Mouse (Mus musculus): ENCODE measurements around the gene Rin2.

Gene Rin2

DNA sequence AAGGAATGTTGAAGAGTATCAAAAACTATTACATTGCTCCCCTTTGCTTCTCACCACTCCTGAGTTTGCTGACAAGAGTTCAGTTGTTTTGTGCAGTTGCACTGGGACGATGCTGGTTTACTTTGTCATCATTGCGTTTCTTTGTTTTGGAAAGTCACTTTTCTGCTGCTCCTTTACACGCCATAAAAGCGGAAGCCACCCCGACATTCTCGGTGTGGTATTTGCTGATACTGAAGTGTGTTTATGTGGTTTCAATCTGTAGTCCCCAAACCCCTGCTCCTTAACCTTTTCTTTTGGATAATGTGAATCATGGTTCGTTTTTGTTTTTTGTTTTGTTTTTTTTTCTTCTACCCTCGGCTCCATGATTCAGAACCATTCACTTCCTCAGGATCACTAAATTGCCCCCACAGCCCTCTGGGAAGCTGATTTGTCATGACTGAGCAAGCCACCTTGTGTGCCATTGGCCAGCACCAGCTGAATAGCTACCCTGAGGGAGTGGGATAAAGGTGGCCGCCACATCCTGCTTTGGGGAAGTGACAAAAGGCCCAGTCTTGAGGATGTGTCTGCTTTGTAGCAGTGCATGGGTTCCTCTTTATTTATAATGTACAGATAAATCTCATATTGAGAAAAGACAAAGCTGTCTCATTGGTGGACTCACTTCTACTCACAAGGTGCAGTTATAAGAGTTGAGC lies 55.3 kb downstream of the Rin2 start:
- in situ Hi-C loops (cut with MseI, MboI): no loop called here

- in situ Hi-C loops (cut with MseI, MboI): no loop called here
These were observed 55.9 kb downstream of the Rin2 start for GRCm38 (mm10) chr2:145730905-145731304.

DNA sequence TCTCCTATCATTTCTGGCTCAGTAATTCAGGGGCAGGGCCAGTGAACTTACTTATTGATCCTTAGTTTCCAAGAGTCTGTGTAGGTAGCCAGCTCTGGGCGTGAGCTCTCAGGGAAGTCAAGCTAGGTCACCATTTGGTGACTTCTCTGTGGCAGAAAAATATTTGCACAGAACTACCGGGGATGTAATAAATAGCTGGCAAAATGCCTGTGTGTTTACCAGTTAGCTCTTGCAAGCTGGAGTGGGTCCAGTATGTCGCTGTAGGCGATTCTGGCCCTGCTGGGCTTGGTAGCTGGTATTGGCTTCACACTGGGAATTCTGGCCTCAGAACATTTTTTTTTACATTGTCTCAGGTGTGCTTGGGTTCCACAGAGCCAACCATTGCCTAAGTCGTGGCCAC lies 60.1 kb downstream of the Rin2 start:
- in situ Hi-C loops (cut with MseI, MboI): no loop called here

GRCm38 (mm10) chr2:145736543-145736942 lies 61.5 kb downstream of the Rin2 start:
- in situ Hi-C loops (cut with MseI, MboI): no loop called here

GRCm38 (mm10) chr2:145737196-145737595 lies 62.2 kb downstream of the Rin2 start:
- in situ Hi-C loops (cut with MseI, MboI): no loop called here

DNA sequence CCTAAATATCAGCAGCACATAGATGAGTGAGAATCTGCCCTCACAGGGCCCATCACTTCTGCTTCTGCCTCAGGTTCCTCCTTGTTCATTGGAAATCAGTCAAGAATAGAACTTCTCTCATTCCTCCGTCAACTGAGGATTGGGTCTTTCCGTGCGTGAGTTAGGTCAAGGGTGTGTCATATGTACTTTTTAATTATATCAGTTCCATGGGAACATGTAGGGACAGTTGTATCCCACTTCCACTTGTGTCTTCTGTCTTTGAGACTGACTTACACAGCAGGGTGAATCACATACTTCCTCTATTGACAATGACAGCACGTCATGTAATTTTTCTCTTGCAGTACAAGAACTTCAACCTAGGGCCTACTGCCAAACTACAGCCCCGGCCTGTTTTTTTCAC lies 65.7 kb downstream of the Rin2 start:
- in situ Hi-C loops (cut with MseI, MboI): no loop called here

- in situ Hi-C loops (cut with MseI, MboI): no loop called here
These were observed 68.0 kb downstream of the Rin2 start for GRCm38 (mm10) chr2:145742795-145743710.

DNA sequence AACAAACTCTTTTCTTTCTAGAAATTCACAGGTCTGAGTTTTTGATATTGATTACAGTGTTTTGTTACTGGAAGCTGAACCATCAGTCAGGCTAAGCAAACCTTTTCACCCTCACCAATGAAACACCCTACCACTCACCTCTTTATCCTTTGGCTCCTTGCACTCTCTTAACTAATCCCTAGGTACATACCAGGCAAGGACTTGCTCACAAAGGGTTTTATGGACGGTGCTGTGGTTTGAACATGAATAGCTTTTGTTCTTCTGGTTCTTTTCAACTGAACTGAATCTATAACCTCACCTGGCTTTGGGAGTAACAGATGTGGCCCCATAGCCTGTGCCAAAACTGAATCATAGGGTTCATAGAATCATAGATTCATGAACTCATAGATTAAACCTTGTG lies 71.4 kb downstream of the Rin2 start:
- in situ Hi-C loops (cut with MseI, MboI): no loop called here

- in situ Hi-C loops (cut with MseI, MboI): no loop called here
These were observed 74.6 kb downstream of the Rin2 start for GRCm38 (mm10) chr2:145749645-145750044.

- in situ Hi-C loops (cut with MseI, MboI): no loop called here
These were observed 77.6 kb downstream of the Rin2 start for GRCm38 (mm10) chr2:145752572-145752971.

- in situ Hi-C loops (cut with MseI, MboI): no loop called here
These were observed 79.0 kb downstream of the Rin2 start for GRCm38 (mm10) chr2:145753973-145754372.

- in situ Hi-C loops (cut with MseI, MboI): no loop called here
These were observed 81.1 kb downstream of the Rin2 start for GRCm38 (mm10) chr2:145755864-145756822.

DNA sequence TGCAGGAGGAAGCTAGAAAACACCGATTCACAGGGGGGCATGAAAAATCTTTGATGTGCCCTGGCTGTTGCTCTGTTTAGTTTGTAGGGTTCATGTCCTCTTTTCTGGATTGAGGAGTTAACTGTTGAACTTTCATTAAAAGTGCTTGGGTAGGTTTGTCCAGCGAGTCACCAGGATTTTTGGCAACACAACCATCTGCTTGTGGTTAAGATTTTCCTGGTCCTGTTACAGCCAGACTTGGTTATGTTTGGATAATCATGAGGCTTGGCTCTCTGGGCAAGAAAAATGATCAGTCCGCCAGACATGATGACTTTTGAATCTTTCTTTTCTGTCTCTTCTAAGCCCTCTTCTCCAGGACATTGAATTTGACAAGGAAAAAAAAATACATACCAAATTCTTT lies 85.1 kb downstream of the Rin2 start:
- in situ Hi-C loops (cut with MseI, MboI): no loop called here

- in situ Hi-C loops (cut with MseI, MboI): no loop called here
These were observed 86.4 kb downstream of the Rin2 start for GRCm38 (mm10) chr2:145761436-145761835.

- in situ Hi-C loops (cut with MseI, MboI): no loop called here
These were observed 94.9 kb downstream of the Rin2 start for GRCm38 (mm10) chr2:145769964-145770363.

GRCm38 (mm10) chr2:145770730-145771536 lies 95.9 kb downstream of the Rin2 start:
- in situ Hi-C loops (cut with MseI, MboI): no loop called here

GRCm38 (mm10) chr2:145783247-145783646 lies 108.2 kb downstream of the Rin2 start:
- in situ Hi-C loops (cut with MseI, MboI): no loop called here

DNA sequence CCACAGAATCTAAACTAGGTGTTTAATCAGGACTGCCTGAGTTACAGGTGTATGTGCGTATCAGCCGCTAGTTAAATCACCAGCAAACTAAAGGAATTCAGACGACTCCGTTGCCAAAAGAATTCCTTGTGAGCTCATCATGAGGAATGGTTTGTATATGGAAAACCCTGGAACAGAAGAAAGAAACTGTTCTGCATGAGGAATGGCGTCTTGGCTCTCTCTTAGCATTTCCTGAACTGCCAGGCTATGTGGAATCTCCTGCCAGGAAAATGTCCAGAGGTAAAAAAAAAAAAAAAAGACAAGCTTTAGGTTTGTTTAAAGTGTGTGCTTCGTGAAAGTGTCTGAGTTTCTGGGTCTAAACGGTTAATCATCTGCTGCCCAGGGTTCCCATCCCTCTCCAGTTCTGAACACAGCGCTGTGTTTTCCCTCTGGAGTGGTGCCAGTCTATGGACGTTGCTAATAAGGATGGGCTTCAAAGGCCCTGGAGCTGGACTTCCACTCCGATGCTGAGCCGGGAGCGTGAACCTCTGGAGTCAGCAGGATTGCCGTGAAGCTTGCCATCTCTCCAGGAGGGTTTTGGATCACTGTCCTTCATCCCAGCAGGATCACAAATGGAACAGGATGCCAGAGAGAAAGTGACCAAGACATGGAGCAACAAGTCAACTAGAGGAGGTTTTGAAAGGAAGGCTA lies 109.4 kb downstream of the Rin2 start:
- in situ Hi-C loops (cut with MseI, MboI): no loop called here

DNA sequence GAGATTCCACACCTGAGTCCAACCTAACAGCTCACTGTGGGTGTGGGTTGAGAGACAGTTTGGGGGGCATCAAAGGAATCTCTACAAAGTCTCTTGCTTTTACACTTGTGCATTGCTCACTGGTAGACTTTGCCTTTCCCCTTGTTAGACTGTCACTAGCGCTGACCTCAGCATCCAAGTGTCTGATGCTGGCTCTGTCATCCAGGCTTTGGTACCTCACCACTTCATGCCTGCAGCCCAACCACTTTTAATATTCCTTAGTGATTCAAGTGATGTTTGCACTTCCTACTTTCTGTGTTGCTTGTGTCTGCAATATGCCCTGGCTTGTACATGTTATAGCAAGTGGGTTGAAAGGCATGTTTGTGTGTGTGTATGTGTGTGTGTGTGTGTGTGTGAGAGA lies 109.9 kb downstream of the Rin2 start:
- in situ Hi-C loops (cut with MseI, MboI): loop anchor here in 1 of 2 experiments (5.0 kb wide), 1 partner anchor 83 kb away; no protein-coding TSS in a partner anchor

All from mouse trophoblast stem cell (cell line).